Mouse (Mus musculus) liver, embryonic 14.5 days (tissue): ENCODE measurements around the gene Gfra1. TPM values are rescaled to one million over a fixed set of nuclear protein-coding genes. Genes with fewer than 3 reads are reported as not detected.

Experiments used
- ATAC-seq: fragments of 200-750 bp; cut with Nextera tagmentation; 2 replicates; pipeline ENCODE4 v1.8.0; 2017; ENCODE audit warnings: moderate number of reproducible peaks, mild to moderate bottlenecking, moderate library complexity; ENCODE audit not compliant: insufficient read depth
- DNase-seq, 3 experiments: peaks; one replicate each; pipeline ENCODE4 v3.0.0-alpha.2; 2012 to 2013; ENCODE audit warnings: low read depth in 3 of 3, low spot score in 3 of 3
- H3K27ac ChIP-seq: fragments of 300-500 bp; sonication (generic); 2 replicates; pipeline ENCODE4 v1.5.1; 2014; ENCODE audit warnings: moderate library complexity, mild to moderate bottlenecking, control low read depth, inconsistent platforms
- H3K27me3 ChIP-seq: fragments of 300-500 bp; sonication (generic); 2 replicates; pipeline ENCODE4 v1.6.1; 2014; ENCODE audit warnings: mild to moderate bottlenecking, low read length, moderate library complexity; ENCODE audit not compliant: control insufficient read depth, insufficient read depth
- H3K36me3 ChIP-seq: fragments of 300-500 bp; sonication (generic); replicated peaks from 2 replicates; pipeline ENCODE4 v1.6.1; 2014; ENCODE audit warnings: low read depth; ENCODE audit not compliant: control insufficient read depth, insufficient read depth
- H3K4me1 ChIP-seq, 2 experiments: fragments of 200-500 bp in 1 of 2; fragments of 300-500 bp in 1 of 2; sonication (generic) in 1 of 2; replicated peaks; 2 replicates each; pipeline ENCODE4 v1.6.1; 2012 to 2014; ENCODE audit warnings: antibody characterized with exemption in 1 of 2, inconsistent platforms in 1 of 2, low read length in 1 of 2; ENCODE audit not compliant: control insufficient read depth in 2 of 2, insufficient read depth in 2 of 2
- H3K4me2 ChIP-seq: fragments of 300-500 bp; sonication (generic); 2 replicates; pipeline ENCODE4 v1.6.1; 2014; ENCODE audit warnings: low read depth, mild to moderate bottlenecking, control low read depth, moderate library complexity
- H3K4me3 ChIP-seq, 2 experiments: fragments of 200-500 bp in 1 of 2; fragments of 300-500 bp in 1 of 2; sonication (generic) in 1 of 2; 2 replicates each; pipeline ENCODE4 v1.5.1; 2012 to 2014; ENCODE audit warnings: low read depth in 2 of 2, low read length in 2 of 2, mild to moderate bottlenecking in 2 of 2, control low read depth in 1 of 2, inconsistent platforms in 1 of 2, moderate library complexity in 1 of 2; ENCODE audit not compliant: insufficient read depth in 1 of 2
- H3K9ac ChIP-seq: fragments of 300-500 bp; sonication (generic); replicated peaks from 2 replicates; pipeline ENCODE4 v1.6.1; 2014; ENCODE audit warnings: mild to moderate bottlenecking, control low read depth, moderate library complexity
- H3K9me3 ChIP-seq: fragments of 300-500 bp; sonication (generic); 2 replicates; pipeline ENCODE4 v1.6.1; 2016; ENCODE audit warnings: low read length, mixed read lengths; ENCODE audit not compliant: control insufficient read depth
- CTCF ChIP-seq: IDR thresholded peaks from 2 replicates; pipeline ENCODE4 v1.5.1; 2016; ENCODE audit warnings: antibody characterized with exemption, low read depth, control low read depth
- EP300 ChIP-seq: IDR thresholded peaks from 2 replicates; pipeline ENCODE4 v1.6.1; 2016; ENCODE audit warnings: antibody characterized with exemption, low read depth
- WGBS: fragments of 180-500 bp; shearing (Covaris S2); extraction: QIAGEN DNeasy Blood & Tissue Kit; methylation state at CpG from one replicate; pipeline ENCODE4 v1.1.7; 2014; ENCODE audit not compliant: insufficient replicate concordance; 5-methylcytosine and 5-hydroxymethylcytosine counted together
- polyA plus RNA-seq, 2 experiments: library from polyadenylated mRNA; depleted of rRNA in 1 of 2; stranded (reverse) in 1 of 2; unstranded in 1 of 2; fragments of >200 nt; fragmentation: Nextera tagmentation in 1 of 2; extraction: Ambion mirVana in 1 of 2; gene quantifications; 2 replicates each; pipeline versions ENCODE4 v1.2.1 to v1.2.3; 2012 to 2014

Gene Gfra1
- polyA plus RNA-seq, 2 experiments = 2.7 to 3.8 TPM

- no peak overlapping the region for H3K4me2 ChIP-seq
- H3K4me3 ChIP-seq = no peak overlapping the region
- no peak for TF ChIP-seq CTCF
- no peak for TF ChIP-seq EP300
- no peaks in the 10 kb centered on the region for H3K36me3 ChIP-seq
- ATAC-seq = no peak
- H3K9ac ChIP-seq = no peak overlapping the region
- no peak for DNase-seq
- no peak overlapping the region for H3K27ac ChIP-seq
- no peaks in the 10 kb centered on the region for H3K9me3 ChIP-seq
- no peaks in the 10 kb centered on the region; a peak in 1 of 4 replicates for H3K4me1 ChIP-seq
- H3K27me3 ChIP-seq = no peaks in the 10 kb centered on the region
- 53% methylated on average over 3 of the region's 3 CpGs for WGBS
Observed at GRCm38 (mm10) chr19:58424179-58424578, 31.5 kb downstream of the Gfra1 start.

DNA sequence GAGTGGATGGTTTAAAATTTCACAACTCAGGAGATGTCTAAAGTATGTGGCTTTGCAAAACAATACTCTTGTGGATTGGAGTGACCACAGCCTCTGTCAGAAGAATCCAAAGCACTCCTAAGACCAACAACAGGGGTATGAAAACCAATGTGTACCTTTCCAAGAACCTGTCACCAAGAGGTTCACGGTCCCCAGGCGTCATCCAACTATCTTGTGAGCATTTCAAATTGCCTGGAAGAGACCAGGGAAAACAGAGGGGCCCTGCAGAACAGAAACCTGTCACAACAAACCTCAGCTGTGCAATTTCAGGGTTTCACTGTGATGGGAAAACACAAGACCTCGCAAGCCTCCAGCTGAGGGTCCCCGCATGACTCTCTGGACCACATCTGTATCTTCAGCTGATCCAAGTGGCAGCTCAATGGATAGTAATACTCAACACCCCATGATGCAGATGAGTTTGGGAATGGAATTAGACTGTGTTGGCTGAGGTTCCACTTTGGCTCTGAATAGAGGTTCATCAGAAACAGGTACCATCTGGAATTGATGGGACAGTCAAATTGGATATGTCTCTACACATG, 32.7 kb downstream of the Gfra1 start:
- H3K4me1 ChIP-seq = no peaks in the 10 kb centered on the region; a peak in 1 of 4 replicates
- no peak for DNase-seq
- H3K27me3 ChIP-seq = no peaks in the 10 kb centered on the region
- H3K4me2 ChIP-seq = no peak overlapping the region
- H3K9ac ChIP-seq = no peak overlapping the region
- no peaks in the 10 kb centered on the region for H3K36me3 ChIP-seq
- 64% methylated on average over 4 of the region's 4 CpGs for WGBS
- H3K27ac ChIP-seq = no peak overlapping the region
- no peak for ATAC-seq
- H3K4me3 ChIP-seq = no peak overlapping the region
- no peaks in the 10 kb centered on the region for H3K9me3 ChIP-seq
- TF ChIP-seq CTCF (no peak), EP300 (no peak)

DNA sequence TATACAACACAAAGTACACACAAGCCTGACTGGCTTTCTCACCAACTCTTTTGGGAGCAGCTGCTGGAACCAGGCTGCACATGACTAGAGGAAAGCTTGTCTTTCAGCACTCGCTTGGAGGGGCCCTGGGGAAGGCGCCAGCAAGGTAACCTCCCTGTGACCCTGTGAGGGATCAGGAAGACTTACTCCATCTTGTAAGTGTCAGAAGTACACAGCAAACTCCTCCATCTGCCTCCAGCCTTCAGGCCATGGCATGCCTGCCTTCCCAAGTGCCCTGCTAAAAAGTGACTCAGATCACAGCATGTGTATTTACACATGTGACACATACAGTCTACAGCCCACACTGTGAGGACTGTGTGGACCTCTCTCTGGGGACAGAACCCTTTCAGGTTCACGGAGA, 36.0 kb downstream of the Gfra1 start:
- Histone ChIP-seq H3K27ac (no peak overlapping the region), H3K36me3 (no peaks in the 10 kb centered on the region), H3K9me3 (no peaks in the 10 kb centered on the region), H3K4me1 (no peaks in the 10 kb centered on the region; a peak in 1 of 4 replicates), H3K4me2 (no peak overlapping the region), H3K9ac (no peak overlapping the region), H3K4me3 (no peak overlapping the region), H3K27me3 (no peaks in the 10 kb centered on the region)
- no peak for DNase-seq
- TF ChIP-seq EP300 (no peak), CTCF (no peak)
- 50% methylated on average over 3 of the region's 3 CpGs for WGBS
- ATAC-seq = no peak

- no peak overlapping the region for H3K27ac ChIP-seq
- no peak overlapping the region for H3K4me2 ChIP-seq
- no peak overlapping the region for H3K9ac ChIP-seq
- WGBS = 70% methylated on average over 3 of the region's 3 CpGs
- no peak overlapping the region for H3K4me3 ChIP-seq
- TF ChIP-seq EP300 (no peak), CTCF (no peak)
- ATAC-seq (no peak), DNase-seq (no peak)
- H3K9me3 ChIP-seq = no peaks in the 10 kb centered on the region
- no peaks in the 10 kb centered on the region for H3K36me3 ChIP-seq
- no peaks in the 10 kb centered on the region; a peak in 1 of 4 replicates for H3K4me1 ChIP-seq
- H3K27me3 ChIP-seq = no peaks in the 10 kb centered on the region
Observed at GRCm38 (mm10) chr19:58419278-58419677, 36.4 kb downstream of the Gfra1 start.

- no peaks in the 10 kb centered on the region for H3K4me1 ChIP-seq
- TF ChIP-seq EP300 = no peak
- no peak for TF ChIP-seq CTCF
- H3K4me3 ChIP-seq = no peak overlapping the region
- 41% methylated on average over 4 of the region's 4 CpGs for WGBS
- DNase-seq (no peak), ATAC-seq (no peak)
- H3K9me3 ChIP-seq = no peaks in the 10 kb centered on the region
- H3K27me3 ChIP-seq = no peaks in the 10 kb centered on the region
- H3K27ac ChIP-seq = no peak overlapping the region
- no peaks in the 10 kb centered on the region for H3K36me3 ChIP-seq
- H3K9ac ChIP-seq = no peak overlapping the region
- H3K4me2 ChIP-seq = no peak overlapping the region
Observed at GRCm38 (mm10) chr19:58415173-58415572, 40.5 kb downstream of the Gfra1 start.
